Mouse (Mus musculus) small intestine, adult 2 months (tissue): ENCODE data around the gene Sh3gl2. TPM values are rescaled to one million over a fixed set of nuclear protein-coding genes. Genes with fewer than 3 reads are reported as not detected.

Experiments used
- H3K27ac ChIP-seq: fragments of 200-500 bp; 2 replicates; pipeline ENCODE4 v1.5.1; 2012; ENCODE audit warnings: low read depth, low read length, control low read depth, inconsistent platforms; ENCODE audit not compliant: insufficient read depth
- H3K27me3 ChIP-seq: fragments of 200-500 bp; 2 replicates; pipeline ENCODE4 v1.6.1; 2012; ENCODE audit warnings: mild to moderate bottlenecking, moderate library complexity, low read length, inconsistent platforms; ENCODE audit not compliant: control insufficient read depth, insufficient read depth
- H3K36me3 ChIP-seq: fragments of 200-500 bp; 2 replicates; pipeline ENCODE4 v1.6.1; 2012; ENCODE audit warnings: mild to moderate bottlenecking, low read length, control low read depth, inconsistent platforms; ENCODE audit not compliant: control insufficient read depth, insufficient read depth
- H3K4me1 ChIP-seq: fragments of 200-500 bp; 2 replicates; pipeline ENCODE4 v1.6.1; 2012; ENCODE audit warnings: low read length, inconsistent platforms, mixed read lengths; ENCODE audit not compliant: control insufficient read depth, insufficient read depth, insufficient read length
- H3K4me3 ChIP-seq: fragments of 200-500 bp; 2 replicates; pipeline ENCODE4 v1.5.1; 2012; ENCODE audit warnings: low read depth, mild to moderate bottlenecking, control low read depth, inconsistent platforms, low read length, moderate library complexity
- CTCF ChIP-seq: fragments of 200-500 bp; IDR thresholded peaks from 2 replicates; pipeline ENCODE4 v1.5.1; 2012; ENCODE audit warnings: low read depth, mild to moderate bottlenecking, control low read depth, inconsistent platforms, low read length, moderate library complexity, mixed read lengths; ENCODE audit not compliant: insufficient replicate concordance, insufficient read length; ENCODE audit errors: extremely low read depth
- POLR2A ChIP-seq: fragments of 200-500 bp; IDR thresholded peaks from 2 replicates; pipeline ENCODE4 v1.6.1; 2012; ENCODE audit warnings: low read depth, mild to moderate bottlenecking, control low read depth, inconsistent platforms, low read length, moderate library complexity
- WGBS: fragments of 180-500 bp; shearing (Covaris S2); methylation state at CpG from one replicate; pipeline ENCODE4 v1.1.7; 2018; 5-methylcytosine and 5-hydroxymethylcytosine counted together
- polyA plus RNA-seq: library from polyadenylated mRNA; depleted of rRNA; stranded (reverse); fragments of >200 nt; gene quantifications from 2 replicates; pipeline ENCODE4 v1.2.3, GENCODE M21; 2012

Gene Sh3gl2
- polyA plus RNA-seq, 1 experiment = 16.7 TPM

DNA sequence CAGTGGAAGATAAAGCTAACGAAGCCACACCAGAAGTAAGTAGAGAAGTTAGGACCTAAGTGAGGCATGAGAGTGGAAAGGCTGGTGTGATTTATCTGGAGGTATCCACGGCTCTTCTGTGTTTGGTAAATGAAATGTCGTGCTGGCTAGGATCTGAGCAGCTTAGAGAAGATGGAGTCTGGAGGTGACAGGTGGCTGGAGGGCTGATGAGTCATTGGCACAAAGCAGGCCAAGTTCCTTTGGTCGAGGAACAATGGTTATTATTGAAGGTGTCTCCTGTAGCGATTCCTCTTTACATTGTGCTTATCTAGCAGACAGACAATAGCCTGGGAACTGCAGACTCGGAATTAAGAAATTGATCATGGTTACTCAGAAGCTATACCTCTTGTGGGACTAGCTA is 135.8 kb downstream of the Sh3gl2 start:
- 61% methylated on average over 6 of the region's 6 CpGs for WGBS
- no peak overlapping the region for H3K27ac ChIP-seq
- H3K4me1 ChIP-seq = no peaks in the 10 kb centered on the region
- TF ChIP-seq CTCF = no peak
- no peak for TF ChIP-seq POLR2A
- H3K4me3 ChIP-seq = no peak overlapping the region
- H3K27me3 ChIP-seq = no peaks in the 10 kb centered on the region
- no peaks in the 10 kb centered on the region for H3K36me3 ChIP-seq

DNA sequence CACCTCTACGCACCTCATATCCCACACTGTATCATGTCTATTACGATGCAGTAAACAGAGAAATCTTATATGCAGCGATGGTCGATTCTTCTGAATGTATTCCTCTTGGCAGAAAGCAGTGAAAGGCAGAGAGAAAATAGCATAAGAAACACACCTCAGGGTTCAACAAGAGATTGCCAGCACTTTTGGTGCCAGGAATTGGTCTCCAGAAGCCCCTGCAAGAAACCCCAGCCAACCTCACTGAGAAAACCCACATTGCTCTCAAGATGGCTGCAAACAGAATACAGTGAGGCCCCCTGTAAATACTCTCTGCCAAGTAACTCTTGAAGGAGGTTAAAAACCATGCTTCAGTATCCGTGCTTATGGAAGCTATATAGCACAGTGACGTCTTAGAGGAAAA is 141.0 kb downstream of the Sh3gl2 start:
- no peak overlapping the region for H3K27ac ChIP-seq
- no peaks in the 10 kb centered on the region for H3K4me1 ChIP-seq
- no peaks in the 10 kb centered on the region for H3K36me3 ChIP-seq
- H3K27me3 ChIP-seq = no peaks in the 10 kb centered on the region
- 93% methylated on average over 6 of the region's 6 CpGs for WGBS
- no peak overlapping the region for H3K4me3 ChIP-seq
- TF ChIP-seq POLR2A (no peak), CTCF (no peak)

DNA sequence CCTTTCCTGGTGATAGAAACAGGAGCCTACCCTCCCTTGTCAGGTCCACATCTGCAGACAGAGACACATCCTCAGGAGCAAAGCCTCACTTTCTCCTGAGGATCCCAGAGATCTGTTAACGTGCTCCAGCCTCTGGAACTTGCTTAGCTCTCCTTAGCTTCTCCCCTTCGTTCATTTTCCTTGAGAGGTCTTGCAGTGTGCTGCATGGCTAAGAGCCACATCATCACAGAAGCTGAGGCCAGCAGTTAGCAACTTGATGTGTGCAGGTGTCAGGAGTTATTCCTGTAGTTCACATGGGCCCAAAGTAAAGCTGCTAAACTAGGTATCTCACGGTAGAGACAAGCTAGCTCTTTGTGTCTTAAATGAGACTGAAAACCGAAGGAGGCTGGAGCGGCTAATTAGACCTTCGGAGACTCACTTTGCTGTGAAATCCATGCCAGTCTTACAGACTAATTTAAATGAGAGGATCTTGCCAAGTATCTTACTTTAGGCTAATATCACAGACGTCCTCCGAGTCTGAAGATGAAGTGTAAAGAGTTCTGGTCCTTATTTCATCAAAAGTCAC is 143.2 kb downstream of the Sh3gl2 start:
- Histone ChIP-seq H3K27me3 (no peaks in the 10 kb centered on the region), H3K36me3 (no peaks in the 10 kb centered on the region), H3K4me3 (no peak overlapping the region), H3K4me1 (no peaks in the 10 kb centered on the region), H3K27ac (no peak overlapping the region)
- 83% methylated on average over 8 of the region's 8 CpGs for WGBS
- no peak for TF ChIP-seq POLR2A
- no peak for TF ChIP-seq CTCF

DNA sequence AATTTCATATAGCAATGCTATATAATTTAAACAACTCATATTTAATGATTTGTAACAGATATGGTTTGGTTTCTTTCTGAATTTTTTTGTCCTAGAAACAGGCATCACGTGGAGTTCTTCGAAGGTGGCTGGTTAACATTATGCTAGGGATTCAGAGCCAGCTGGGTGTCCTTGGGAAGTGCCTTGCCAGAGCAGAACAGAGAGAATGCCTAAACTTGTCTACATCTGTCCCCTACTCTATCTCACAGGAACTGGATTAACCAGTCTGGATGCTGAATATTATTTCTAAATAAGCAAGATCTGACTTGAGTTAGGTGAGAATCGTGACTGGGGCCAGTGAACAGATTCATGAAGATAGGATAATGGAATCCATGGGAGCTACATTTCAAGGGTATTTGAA is 157.7 kb downstream of the Sh3gl2 start:
- no peaks in the 10 kb centered on the region for H3K36me3 ChIP-seq
- H3K27ac ChIP-seq = no peak overlapping the region
- H3K4me1 ChIP-seq = no peaks in the 10 kb centered on the region
- no peak overlapping the region for H3K4me3 ChIP-seq
- 88% methylated on average over 3 of the region's 3 CpGs for WGBS
- no peak for TF ChIP-seq CTCF
- TF ChIP-seq POLR2A = no peak
- no peaks in the 10 kb centered on the region for H3K27me3 ChIP-seq

DNA sequence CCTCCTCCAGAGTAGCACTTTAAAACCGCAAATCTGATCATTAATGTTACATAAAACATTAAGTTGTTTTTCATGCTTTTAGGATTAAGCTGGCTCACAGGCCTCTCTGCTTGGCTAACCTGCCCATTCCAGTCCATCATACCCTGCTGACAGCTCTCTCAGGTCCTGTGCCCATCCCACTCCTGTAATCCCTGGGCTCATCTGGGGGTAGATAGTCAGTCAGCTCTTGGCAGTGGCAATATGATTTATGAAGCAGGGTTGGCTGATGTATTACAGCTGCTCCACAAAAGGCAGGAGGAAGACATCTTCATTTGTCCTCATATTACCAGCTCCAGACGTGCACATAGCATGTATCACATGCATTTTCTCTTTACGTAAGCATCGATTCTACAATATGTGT is 158.3 kb downstream of the Sh3gl2 start:
- 92% methylated on average over 4 of the region's 4 CpGs for WGBS
- H3K4me1 ChIP-seq = no peaks in the 10 kb centered on the region
- TF ChIP-seq CTCF (no peak), POLR2A (no peak)
- no peak overlapping the region for H3K27ac ChIP-seq
- no peaks in the 10 kb centered on the region for H3K27me3 ChIP-seq
- no peaks in the 10 kb centered on the region for H3K36me3 ChIP-seq
- H3K4me3 ChIP-seq = no peak overlapping the region

DNA sequence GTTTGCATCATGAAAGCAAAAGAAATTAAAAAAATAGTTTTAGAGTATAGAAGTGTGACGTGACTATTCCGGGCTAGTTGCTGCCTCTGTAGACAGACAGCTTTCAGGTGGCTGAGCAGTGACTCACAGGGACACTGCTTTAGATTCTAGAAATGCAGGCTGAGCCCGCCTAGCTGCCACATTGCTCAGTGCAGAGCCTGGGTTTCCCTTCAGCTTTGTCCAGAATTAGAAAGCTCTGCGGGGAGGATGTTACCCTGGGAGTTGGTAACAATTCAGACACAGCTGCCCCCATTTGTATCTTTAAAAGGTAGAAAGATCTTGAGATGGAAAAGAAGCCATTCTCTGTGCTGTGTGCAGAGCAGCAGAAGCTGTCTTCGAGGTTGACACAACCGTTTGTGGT is 166.1 kb downstream of the Sh3gl2 start:
- no peaks in the 10 kb centered on the region for H3K27me3 ChIP-seq

DNA sequence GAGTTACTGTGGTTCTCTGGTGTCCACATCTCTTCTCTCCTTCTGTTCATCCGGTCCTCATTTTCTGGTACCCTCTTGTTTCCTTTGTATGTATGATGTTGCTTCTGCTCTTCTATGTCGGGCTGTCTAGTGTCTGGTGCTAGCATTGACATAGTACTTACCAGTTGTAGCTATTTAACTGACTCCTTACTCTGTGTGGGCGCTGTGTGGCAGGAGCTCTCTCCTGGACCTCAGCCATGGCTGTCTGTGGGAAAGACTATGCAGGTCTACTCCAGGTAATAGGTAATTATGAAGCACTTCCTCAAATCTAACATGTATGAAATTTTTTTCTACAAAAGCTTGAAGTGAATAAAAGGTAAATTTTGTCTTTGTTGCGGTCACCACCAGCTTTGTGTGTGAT is 169.9 kb downstream of the Sh3gl2 start:
- no peak overlapping the region for H3K4me3 ChIP-seq
- 81% methylated on average over 4 of the region's 4 CpGs for WGBS
- no peaks in the 10 kb centered on the region for H3K4me1 ChIP-seq
- TF ChIP-seq CTCF = no peak
- no peak for TF ChIP-seq POLR2A
- H3K36me3 ChIP-seq = peaks cover 12% of the 10 kb centered on the region
- H3K27me3 ChIP-seq = no peaks in the 10 kb centered on the region
- no peak overlapping the region for H3K27ac ChIP-seq

More for the DNA sequence above, 166.1 kb downstream of the Sh3gl2 start:
- Histone ChIP-seq H3K4me3 (no peak overlapping the region), H3K36me3 (no peaks in the 10 kb centered on the region), H3K4me1 (no peaks in the 10 kb centered on the region), H3K27ac (no peak overlapping the region)
- 77% methylated on average over 6 of the region's 6 CpGs for WGBS
- TF ChIP-seq CTCF (no peak), POLR2A (no peak)
